In the genomic region with DNA sequence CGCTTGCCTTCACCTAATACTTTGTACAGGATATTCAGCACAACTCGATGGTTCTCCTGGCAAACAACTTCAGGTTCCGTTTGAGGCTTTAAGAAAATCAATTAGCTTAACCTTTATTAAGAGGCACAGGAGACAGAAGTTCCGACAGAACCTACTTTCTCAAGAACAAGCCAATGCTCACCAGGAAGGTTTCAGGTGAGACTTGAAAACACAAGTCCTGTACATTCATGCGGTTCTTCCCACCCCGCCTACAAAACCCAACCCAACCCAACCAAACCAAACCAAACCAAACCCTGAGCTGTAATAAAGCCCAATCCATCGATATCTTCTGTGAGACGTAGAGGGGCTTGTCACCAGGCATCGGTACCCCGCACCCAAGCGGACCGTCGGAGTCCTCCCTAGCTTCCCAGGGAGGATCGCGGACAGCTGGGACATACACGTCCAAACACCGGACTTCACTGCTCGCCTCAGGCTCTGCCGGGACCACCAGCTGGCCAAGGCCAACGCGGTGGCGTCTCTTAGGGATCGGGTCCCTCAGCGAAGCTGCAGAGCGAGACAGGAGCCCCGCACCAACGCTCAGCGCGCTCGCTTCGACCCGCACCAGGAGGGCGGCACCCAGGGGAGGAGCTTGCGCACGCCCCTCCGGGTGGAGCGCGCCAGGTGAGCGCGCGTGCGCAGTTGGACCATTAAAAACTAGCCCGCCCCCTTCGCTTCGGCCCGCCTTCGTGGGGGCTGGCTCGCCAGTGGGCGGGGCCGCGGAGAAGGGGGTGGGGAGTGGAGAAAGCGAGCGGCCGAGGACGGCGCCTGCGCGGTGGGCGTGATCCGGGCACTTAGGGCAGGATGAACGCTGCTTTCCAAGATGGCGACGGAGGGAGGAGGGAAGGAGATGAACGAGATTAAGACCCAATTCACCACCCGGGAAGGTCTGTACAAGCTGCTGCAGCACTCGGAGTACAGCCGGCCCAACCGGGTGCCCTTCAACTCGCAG, we compare ENCODE assay signal across 8 mouse cellular contexts. TPM values are rescaled to one million over a fixed set of nuclear protein-coding genes. Genes with fewer than 3 reads are reported as not detected.
DNase-seq lines count a peak whose midpoint lies in the region; ATAC-seq and TF ChIP-seq lines count a peak whose summit lies in the region.

Gene Wdr20, plus strand, starts transcription at position 775 of the 988 bp plus-strand sequence.

- peak within 1 kb of the TSS; percentile 91 for H3K4me3 ChIP-seq in bone marrow, adult 2 months (replicated peaks; ENCODE audit: control insufficient read depth, low read depth, low read length)
- H3K4me3 ChIP-seq in embryonic facial prominence, embryonic 15.5 days (replicated peaks) = peak within 1 kb of the TSS; percentile 94
- peak within 1 kb of the TSS; percentile 99 for H3K4me3 ChIP-seq in kidney, embryonic 14.5 days (ENCODE audit: low read length)
- peak within 1 kb of the TSS; percentile 98 for H3K4me3 ChIP-seq in limb, embryonic 15.5 days

- 0 out of 2 replicates have a peak, but pooled peaks cover 3% of the 10 kb centered on the region for H3K36me3 ChIP-seq in embryonic facial prominence, embryonic 15.5 days
- peaks cover 4% of the 10 kb centered on the region; the same call in 1 of the 2 replicates for H3K36me3 ChIP-seq in kidney, embryonic 14.5 days (ENCODE audit: control insufficient read depth, insufficient read depth, low read length)
- H3K36me3 ChIP-seq in limb, embryonic 15.5 days = no peaks in the 10 kb centered on the region

- peak; percentile 97 for ATAC-seq in embryonic facial prominence, embryonic 15.5 days (ENCODE audit: insufficient number of reproducible peaks, low FRiP score, low TSS enrichment, low read depth)
- ATAC-seq in kidney, embryonic 14.5 days (ENCODE audit: low FRiP score, low TSS enrichment) = peak; percentile 96
- ATAC-seq in limb, embryonic 15.5 days (ENCODE audit: insufficient number of reproducible peaks, low FRiP score, low TSS enrichment, low read depth) = peak; percentile 97

- peak within 1 kb of the TSS; percentile 78 for H3K27ac ChIP-seq in bone marrow, adult 2 months (ENCODE audit: control insufficient read depth, insufficient read depth, low read depth, low read length, poor library complexity)
- H3K27ac ChIP-seq in embryonic facial prominence, embryonic 15.5 days (replicated peaks) = peak within 1 kb of the TSS; percentile 93
- peak within 1 kb of the TSS; percentile 81 for H3K27ac ChIP-seq in kidney, embryonic 14.5 days (ENCODE audit: low read depth, low read length)
- peak within 1 kb of the TSS; percentile 95 for H3K27ac ChIP-seq in limb, embryonic 15.5 days

- TF ChIP-seq CTCF in bone marrow, adult 2 months (IDR thresholded peaks at IDR 0.05; ENCODE audit: control insufficient read depth, insufficient read depth, low read length) = no peak

- no peaks in the 10 kb centered on the region; the same call in 1 of the 2 replicates for H3K4me1 ChIP-seq in bone marrow, adult 2 months (ENCODE audit: control insufficient read depth, insufficient read depth, low read length)
- peaks cover 23% of the 10 kb centered on the region for H3K4me1 ChIP-seq in embryonic facial prominence, embryonic 15.5 days
- H3K4me1 ChIP-seq in kidney, embryonic 14.5 days (ENCODE audit: control insufficient read depth, insufficient read depth, low read length) = peaks cover 17% of the 10 kb centered on the region
- peaks cover 18% of the 10 kb centered on the region for H3K4me1 ChIP-seq in limb, embryonic 15.5 days

- WGBS in bone marrow, adult 2 months = under 1% methylated on average over 68 of the region's 69 CpGs
- WGBS in embryonic facial prominence, embryonic 15.5 days = 1% methylated on average over 69 of the region's 69 CpGs
- under 1% methylated on average over 68 of the region's 69 CpGs for WGBS in kidney, embryonic 14.5 days
- WGBS in limb, embryonic 15.5 days = under 1% methylated on average over 69 of the region's 69 CpGs

- peak within 1 kb of the TSS; percentile 79 for H3K4me2 ChIP-seq in embryonic facial prominence, embryonic 15.5 days (replicated peaks)
- H3K4me2 ChIP-seq in kidney, embryonic 14.5 days (replicated peaks; ENCODE audit: low read depth, low read length) = peak within 1 kb of the TSS; percentile 89
- H3K4me2 ChIP-seq in limb, embryonic 15.5 days = peak within 1 kb of the TSS; percentile 89

- H3K27me3 ChIP-seq in embryonic facial prominence, embryonic 15.5 days = no peaks in the 10 kb centered on the region
- no peaks in the 10 kb centered on the region for H3K27me3 ChIP-seq in kidney, embryonic 14.5 days (ENCODE audit: control insufficient read depth, insufficient read depth, low read length)
- no peaks in the 10 kb centered on the region for H3K27me3 ChIP-seq in limb, embryonic 15.5 days

- H3K9me3 ChIP-seq in embryonic facial prominence, embryonic 15.5 days (replicated peaks) = no peaks in the 10 kb centered on the region
- no peaks in the 10 kb centered on the region for H3K9me3 ChIP-seq in kidney, embryonic 14.5 days (ENCODE audit: control insufficient read depth, low read length)
- H3K9me3 ChIP-seq in limb, embryonic 15.5 days = no peaks in the 10 kb centered on the region

- peak; percentile 90 for TF ChIP-seq POLR2A in bone marrow, adult 2 months (IDR thresholded peaks at IDR 0.05; ENCODE audit: borderline replicate concordance, control insufficient read depth, low read depth, low read length)

- peak; percentile 95 for DNase-seq in 416B (ENCODE audit: low read depth)
- peak; percentile 96 to 97 for DNase-seq in heart, adult 9 months (ENCODE audit: low spot score in 2 of 2)
- peak; percentile 92 to 95 for DNase-seq in monocyte, adult 2 months (ENCODE audit: low read depth in 1 of 2, low spot score in 2 of 2)
- DNase-seq in spleen, postnatal 36 days (ENCODE audit: low spot score in 2 of 2) = peak; percentile 96 to 97

- peak within 1 kb of the TSS; percentile 88 for H3K9ac ChIP-seq in embryonic facial prominence, embryonic 15.5 days
- peak within 1 kb of the TSS; percentile 96 for H3K9ac ChIP-seq in kidney, embryonic 14.5 days (ENCODE audit: low read depth, low read length)
- peak within 1 kb of the TSS; percentile 95 for H3K9ac ChIP-seq in limb, embryonic 15.5 days

RNA-seq across cellular contexts. Expression of gene Wdr20, which starts in this region (rescaled TPM):
- polyA plus RNA-seq in bone marrow, adult 2 months (2011; ENCODE audit: insufficient read depth, insufficient read length, low replicate concordance, missing spikeins) = 7.8 and 16.6 TPM in 2 replicates
- 22.2 and 24.5 TPM in 2 replicates for polyA plus RNA-seq in embryonic facial prominence, embryonic 15.5 days (2015; fragmentation: Nextera tagmentation; extraction: Ambion mirVana)
- 17.8 and 24.5 TPM in 2 replicates for polyA plus RNA-seq in kidney, embryonic 14.5 days (2014; fragmentation: Nextera tagmentation; extraction: Ambion mirVana)
- polyA plus RNA-seq in limb, embryonic 15.5 days (2015; fragmentation: Nextera tagmentation; extraction: Ambion mirVana) = 21.5 and 22.1 TPM in 2 replicates

Comparison
In these comparisons a context has a peak if more than half of its experiments do, and no peak if none do; other contexts are left out.
1. Peak in every context shown above with its lines: DNase-seq, ATAC-seq, H3K4me3 ChIP-seq and H3K27ac ChIP-seq.